Mouse (Mus musculus): ENCODE data around the gene Spast.
"Not testable (repeated sequence)": the region's sequence is repeated elsewhere in the genome, so short reads cannot be mapped to it uniquely, and the experiment has no call there.

DNA sequence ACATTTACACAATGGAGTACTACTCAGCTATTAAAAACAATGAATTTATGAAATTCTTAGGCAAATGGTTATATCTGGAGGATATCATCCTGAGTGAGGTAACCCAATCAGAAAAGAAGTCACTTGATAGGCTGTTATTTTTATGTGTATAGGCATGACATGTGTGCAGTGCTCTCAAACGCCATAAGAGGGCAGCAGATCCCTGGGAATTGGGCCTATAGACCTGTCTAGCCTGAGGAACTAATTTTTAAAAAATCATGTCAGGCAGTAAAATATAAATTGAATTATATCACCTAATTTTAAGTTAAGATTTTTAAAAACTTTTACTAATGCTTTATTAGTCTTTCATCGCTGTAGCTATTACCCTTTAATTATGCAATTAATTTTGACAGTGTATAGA, 10.6 kb upstream of the Spast start:
- not testable (repeated sequence) for TF ChIP-seq POLR2A (IDR thresholded peaks at IDR 0.05; ENCODE audit: borderline replicate concordance, extremely low read depth, insufficient read depth, insufficient read length, poor library complexity, severe bottlenecking)
- TF ChIP-seq CTCF (IDR thresholded peaks at IDR 0.05; ENCODE audit: borderline replicate concordance, extremely low read depth, insufficient read depth, insufficient read length), result peak; percentile 58; the same call in 1 of the 2 replicates

All from brain, embryonic 14.5 days (tissue).